In genomic region chr5:52657957-52658356, GRCm38 (mm10) we compare ENCODE assay signal across 26 mouse cellular contexts. TPM values are rescaled to one million over a fixed set of nuclear protein-coding genes. Genes with fewer than 3 reads are reported as not detected.
DNase-seq lines count a peak whose midpoint lies in the region; ATAC-seq and TF ChIP-seq lines count a peak whose summit lies in the region.
"Had no signal": no experiment of that assay in that cellular context is flagged by ENCODE, and none has a peak within 500 bp of the region (broad histone marks: within the 10 kb centered on the region; RNA-seq: fewer than 3 reads in every experiment).

No protein-coding gene starts in this region.

- no peak for ATAC-seq in G1E (ENCODE audit: extremely low read depth, insufficient number of reproducible peaks, low FRiP score, poor library complexity, severe bottlenecking)
- ATAC-seq: CD4-positive, CD25-positive, alpha-beta regulatory T cell, adult 4 months; forebrain, embryonic 14.5 days; forebrain, embryonic 16.5 days had no signal

- H3K9ac ChIP-seq in heart, adult 2 months (ENCODE audit: low read depth, low read length), result no peak overlapping the region
- H3K9ac ChIP-seq: embryonic facial prominence, embryonic 13.5 days; embryonic facial prominence, embryonic 15.5 days; forebrain, embryonic 12.5 days had no signal

- no peak for TF ChIP-seq CTCF in heart, adult 2 months (IDR thresholded peaks at IDR 0.05)
- no peak for TF ChIP-seq CTCF in G1E (IDR thresholded peaks at IDR 0.05; ENCODE audit: low read depth, low read length)

- 70% methylated on average over 4 of the region's 4 CpGs for WGBS in heart, adult 2 months

- no peak for TF ChIP-seq EP300 in heart, adult 2 months (IDR thresholded peaks at IDR 0.05; ENCODE audit: insufficient read depth, low read depth, low read length)

- H3K9me3 ChIP-seq in G1E (replicated peaks), result no peaks in the 10 kb centered on the region
- H3K9me3 ChIP-seq: embryonic facial prominence, embryonic 13.5 days; embryonic facial prominence, embryonic 15.5 days; forebrain, embryonic 10.5 days; forebrain, embryonic 12.5 days had no signal

- no peaks in the 10 kb centered on the region for H3K27me3 ChIP-seq in heart, adult 2 months (ENCODE audit: control insufficient read depth, insufficient read depth, low read length)
- H3K27me3 ChIP-seq in G1E (ENCODE audit: insufficient read depth, low read length), result no peaks in the 10 kb centered on the region
- H3K27me3 ChIP-seq: CH12.LX; embryonic facial prominence, embryonic 13.5 days; embryonic facial prominence, embryonic 15.5 days; forebrain, embryonic 12.5 days had no signal

- H3K36me3 ChIP-seq in heart, adult 2 months (ENCODE audit: control insufficient read depth, insufficient read depth, low read length), result no peaks in the 10 kb centered on the region
- H3K36me3 ChIP-seq in G1E (replicated peaks), result peaks cover 79% of the 10 kb centered on the region

- no peaks in the 10 kb centered on the region for H3K79me2 ChIP-seq in heart, adult 2 months (replicated peaks; ENCODE audit: control insufficient read depth, insufficient read depth, low read length)

- TF ChIP-seq POLR2A in heart, adult 2 months (IDR thresholded peaks at IDR 0.05; ENCODE audit: insufficient read depth, low read depth, low read length), result no peak

- H3K27ac ChIP-seq in heart, adult 2 months, result no peak overlapping the region
- H3K27ac ChIP-seq: embryonic facial prominence, embryonic 13.5 days; embryonic facial prominence, embryonic 15.5 days; forebrain, embryonic 10.5 days; forebrain, embryonic 12.5 days had no signal

- H3K4me3 ChIP-seq in heart, adult 2 months, result no peak overlapping the region
- H3K4me3 ChIP-seq in G1E (ENCODE audit: low read depth, low read length), result peak overlapping the region; percentile 35; the same call in 1 of the 2 replicates
- H3K4me3 ChIP-seq: embryonic facial prominence, embryonic 13.5 days; embryonic facial prominence, embryonic 15.5 days; erythroblast, embryonic 14.5 days; forebrain, embryonic 10.5 days; forebrain, embryonic 12.5 days had no signal

- H3K4me1 ChIP-seq in heart, adult 2 months (ENCODE audit: control insufficient read depth, insufficient read depth, low read length), result no peaks in the 10 kb centered on the region
- H3K4me1 ChIP-seq in G1E (ENCODE audit: insufficient read depth, low read depth, low read length), result peaks cover 39% of the 10 kb centered on the region
- H3K4me1 ChIP-seq: embryonic facial prominence, embryonic 13.5 days; embryonic facial prominence, embryonic 15.5 days; forebrain, embryonic 10.5 days; forebrain, embryonic 12.5 days had no signal

- intact Hi-C loops in heart, adult 2 months (cut with DNase I), result loop anchor here (5.0 kb wide), 1 partner anchor 141 kb away; no protein-coding TSS in a partner anchor

- peak; percentile 57 for DNase-seq in heart, adult 11 months
- no peak for DNase-seq in heart, adult 2 months
- DNase-seq in layer of hippocampus, adult 9-11 months, result peak; percentile 35
- DNase-seq in layer of hippocampus, postnatal 10 days (ENCODE audit: low spot score in 2 of 2), result no peak
- peak; percentile 19 for DNase-seq in CD4-positive helper T cell, adult 2 months (ENCODE audit: low read depth, low spot score)
- DNase-seq in G1E (ENCODE audit: low spot score), result no peak
- DNase-seq in thymus, adult 18-20 months, result no peak
- no peak for DNase-seq in spleen, postnatal 36 days (ENCODE audit: low spot score in 2 of 2)
- DNase-seq: adrenal gland, adult 2 months; adrenal gland, postnatal 10 days; adrenal gland, postnatal 25 days; cerebellum, adult 18-20 months; cerebellum, adult 8-10 months; cerebellum, adult 9-11 months; cerebellum, postnatal 14 days; cerebellum, postnatal 36 days; embryo, embryonic 11 days had no signal

RNA-seq across cellular contexts. Expression of gene Sepsecs, which starts 11.6 kb away (rescaled TPM):
- total RNA-seq in heart, adult 2 months (2021), result 1 to 10 TPM; 5.2 to 6.1 TPM
- 3.0 and 5.6 TPM in 2 replicates for polyA plus RNA-seq in heart, adult 2 months (2012; rRNA removed)
- total RNA-seq in layer of hippocampus, postnatal 10 days (2021), result 10 to 100 TPM; 10.0 to 10.6 TPM
- total RNA-seq in G1E (2014; fragmentation: Nextera tagmentation) (34.5 and 39.6 TPM in 2 replicates), G1E (2017) (37.8 and 43.3 TPM in 2 replicates)
- 1.5 and 1.9 TPM in 2 replicates for polyA plus RNA-seq in G1E (2012)

Comparison
In these comparisons a context has a peak if more than half of its experiments do, and no peak if none do; other contexts are left out.
1. DNase-seq: peak in heart, adult 11 months (single experiment), layer of hippocampus, adult 9-11 months (single experiment) and CD4-positive helper T cell, adult 2 months (single experiment); none in heart, adult 2 months (0 of 2), layer of hippocampus, postnatal 10 days (0 of 2), G1E (single experiment), thymus, adult 18-20 months (0 of 2) and spleen, postnatal 36 days (0 of 2).